Comparison of ENCODE assay signal across 7 mouse cellular contexts in genomic region chr5:89881425-89881824, GRCm38 (mm10). TPM values are rescaled to one million over a fixed set of nuclear protein-coding genes. Genes with fewer than 3 reads are reported as not detected.
DNase-seq lines count a peak whose midpoint lies in the region; ATAC-seq and TF ChIP-seq lines count a peak whose summit lies in the region.

No protein-coding gene starts in this region.

- no peaks in the 10 kb centered on the region; the same call in 1 of the 2 replicates for H3K9me3 ChIP-seq in lung, embryonic 16.5 days (ENCODE audit: control insufficient read depth, low read length)
- no peaks in the 10 kb centered on the region for H3K9me3 ChIP-seq in heart, postnatal 0 days (replicated peaks; ENCODE audit: control insufficient read depth, low read length)
- H3K9me3 ChIP-seq in liver, embryonic 11.5 days (ENCODE audit: control insufficient read depth, low read length) = no peaks in the 10 kb centered on the region
- H3K9me3 ChIP-seq in stomach, embryonic 16.5 days (replicated peaks; ENCODE audit: control insufficient read depth, low read length) = 0 out of 2 replicates have a peak, but pooled peaks cover 4% of the 10 kb centered on the region

- no peaks in the 10 kb centered on the region for H3K27me3 ChIP-seq in lung, embryonic 16.5 days (ENCODE audit: control insufficient read depth, insufficient read depth, low read depth, low read length)
- 0 out of 2 replicates have a peak, but pooled peaks cover 3% of the 10 kb centered on the region for H3K27me3 ChIP-seq in heart, postnatal 0 days (ENCODE audit: control insufficient read depth, insufficient read depth, low read length)
- no peaks in the 10 kb centered on the region for H3K27me3 ChIP-seq in liver, embryonic 11.5 days (replicated peaks; ENCODE audit: control insufficient read depth, insufficient read depth, low read length)
- no peaks in the 10 kb centered on the region for H3K27me3 ChIP-seq in stomach, embryonic 16.5 days (ENCODE audit: control insufficient read depth, insufficient read depth, low read length)

- 30% methylated on average over 4 of the region's 4 CpGs for WGBS in lung, embryonic 16.5 days
- 22% methylated on average over 4 of the region's 4 CpGs for WGBS in heart, postnatal 0 days
- WGBS in liver, embryonic 11.5 days = 19% methylated on average over 4 of the region's 4 CpGs
- 43% methylated on average over 4 of the region's 4 CpGs for WGBS in stomach, embryonic 16.5 days

- H3K4me2 ChIP-seq in lung, embryonic 16.5 days (ENCODE audit: low read depth, low read length) = peak overlapping the region; percentile 98
- H3K4me2 ChIP-seq in heart, postnatal 0 days (ENCODE audit: low read depth, low read length) = peak overlapping the region; percentile 100
- peak overlapping the region; percentile 94 for H3K4me2 ChIP-seq in liver, embryonic 11.5 days
- H3K4me2 ChIP-seq in stomach, embryonic 16.5 days (ENCODE audit: low read depth, low read length) = peak overlapping the region; percentile 100

- H3K9ac ChIP-seq in lung, embryonic 16.5 days (ENCODE audit: low read length) = peak overlapping the region; percentile 84; the same call in 1 of the 2 replicates
- peak overlapping the region; percentile 76 for H3K9ac ChIP-seq in heart, postnatal 0 days (replicated peaks; ENCODE audit: low read depth, low read length)
- H3K9ac ChIP-seq in liver, embryonic 11.5 days (ENCODE audit: low read depth, low read length) = no peak overlapping the region; the same call in 1 of the 2 replicates
- H3K9ac ChIP-seq in stomach, embryonic 16.5 days (ENCODE audit: low read length) = no peak overlapping the region

- no peak for TF ChIP-seq CTCF in heart, postnatal 0 days (IDR thresholded peaks at IDR 0.05; ENCODE audit: low read depth)

- no peak for TF ChIP-seq EP300 in heart, postnatal 0 days (IDR thresholded peaks at IDR 0.05; ENCODE audit: low read depth)

- H3K36me3 ChIP-seq in lung, embryonic 16.5 days (ENCODE audit: control insufficient read depth, insufficient read depth, low read length) = no peaks in the 10 kb centered on the region
- H3K36me3 ChIP-seq in heart, postnatal 0 days (replicated peaks; ENCODE audit: control insufficient read depth, insufficient read depth, low read length) = no peaks in the 10 kb centered on the region
- H3K36me3 ChIP-seq in liver, embryonic 11.5 days (ENCODE audit: control insufficient read depth, insufficient read depth, low read length) = no peaks in the 10 kb centered on the region
- no peaks in the 10 kb centered on the region for H3K36me3 ChIP-seq in stomach, embryonic 16.5 days (ENCODE audit: control insufficient read depth, insufficient read depth, low read length)

- DNase-seq in lung, adult 18-20 months = no peak
- DNase-seq in heart, postnatal 0 days (ENCODE audit: low spot score) = no peak
- DNase-seq in liver, embryonic 11.5 days (ENCODE audit: low spot score) = no peak
- no peak for DNase-seq in layer of hippocampus, postnatal 10 days (ENCODE audit: low spot score in 2 of 2)
- DNase-seq in cerebellum, adult 9-10 months = no peak

- 0 out of 2 replicates have a peak overlapping the region, but pooled peaks have one; percentile 46 for H3K27ac ChIP-seq in lung, embryonic 16.5 days (ENCODE audit: low read length)
- H3K27ac ChIP-seq in heart, postnatal 0 days (ENCODE audit: low read depth) = 0 out of 2 replicates have a peak overlapping the region, but pooled peaks have one; percentile 3
- H3K27ac ChIP-seq in liver, embryonic 11.5 days (ENCODE audit: low read depth, low read length) = peak overlapping the region; percentile 52; the same call in 1 of the 2 replicates
- H3K27ac ChIP-seq in stomach, embryonic 16.5 days (ENCODE audit: low read length) = no peak overlapping the region

- peak overlapping the region; percentile 78 for H3K4me3 ChIP-seq in lung, embryonic 16.5 days (ENCODE audit: low read length)
- peak overlapping the region; percentile 94 for H3K4me3 ChIP-seq in heart, postnatal 0 days (ENCODE audit: low read depth, low read length)
- peak overlapping the region; percentile 75 for H3K4me3 ChIP-seq in liver, embryonic 11.5 days (ENCODE audit: low read depth, low read length)
- H3K4me3 ChIP-seq in stomach, embryonic 16.5 days (replicated peaks; ENCODE audit: low read length) = no peak overlapping the region

- ATAC-seq in lung, embryonic 16.5 days (ENCODE audit: low read depth) = no peak
- ATAC-seq in heart, postnatal 0 days (ENCODE audit: insufficient read depth, low read depth) = no peak
- ATAC-seq in liver, embryonic 11.5 days (replicated peaks; ENCODE audit: low FRiP score) = no peak
- ATAC-seq in stomach, embryonic 16.5 days (ENCODE audit: insufficient read depth, low FRiP score) = no peak

- peaks cover 6% of the 10 kb centered on the region; the same call in 1 of the 2 replicates for H3K4me1 ChIP-seq in lung, embryonic 16.5 days (replicated peaks; ENCODE audit: control insufficient read depth, insufficient read depth, low read length)
- H3K4me1 ChIP-seq in heart, postnatal 0 days (ENCODE audit: control insufficient read depth, insufficient read depth) = peaks cover 3% of the 10 kb centered on the region
- H3K4me1 ChIP-seq in liver, embryonic 11.5 days (replicated peaks; ENCODE audit: control insufficient read depth, insufficient read depth, low read length) = peaks cover 13% of the 10 kb centered on the region
- H3K4me1 ChIP-seq in stomach, embryonic 16.5 days (ENCODE audit: control insufficient read depth, insufficient read depth, low read length) = no peaks in the 10 kb centered on the region

RNA-seq across cellular contexts. Expression of gene Adamts3, which starts 1.7 kb away (rescaled TPM):
- polyA plus RNA-seq in lung, embryonic 16.5 days (2015; fragmentation: Nextera tagmentation; extraction: Ambion mirVana) = 3.6 and 4.0 TPM in 2 replicates
- 7.8 and 8.9 TPM in 2 replicates for total RNA-seq in heart, postnatal 0 days (2014; rRNA removed; ENCODE audit: low replicate concordance)
- 3.8 and 4.0 TPM in 2 replicates for polyA plus RNA-seq in heart, postnatal 0 days (2015; fragmentation: Nextera tagmentation; extraction: Ambion mirVana)
- polyA plus RNA-seq in liver, embryonic 11.5 days (2014; fragmentation: Nextera tagmentation; extraction: Ambion mirVana) = 4.7 and 5.0 TPM in 2 replicates
- 2.1 and 2.6 TPM in 2 replicates for polyA plus RNA-seq in stomach, embryonic 16.5 days (2015; fragmentation: Nextera tagmentation; extraction: Ambion mirVana)
- total RNA-seq in layer of hippocampus, postnatal 10 days (2021) = 10 to 100 TPM; 59.1 to 61.1 TPM

Comparison
In these comparisons a context has a peak if more than half of its experiments do, and no peak if none do; other contexts are left out.
1. H3K9ac ChIP-seq: peak in lung, embryonic 16.5 days (single experiment) and heart, postnatal 0 days (single experiment); none in liver, embryonic 11.5 days (single experiment) and stomach, embryonic 16.5 days (single experiment).
2. Peak in every context shown above with its lines, with median percentiles within 50 percentile points of each other: H3K4me2 ChIP-seq.